Mouse (Mus musculus) neural tube, embryonic 11.5 days (tissue): ENCODE measurements around the gene Arhgef39. TPM values are rescaled to one million over a fixed set of nuclear protein-coding genes. Genes with fewer than 3 reads are reported as not detected.

ENCODE experiments used
- ATAC-seq: fragments of 200-750 bp; cut with Nextera tagmentation; 2 replicates; pipeline ENCODE4 v1.8.0; 2017; ENCODE audit warnings: moderate number of reproducible peaks, mild to moderate bottlenecking, moderate TSS enrichment, moderate library complexity; ENCODE audit not compliant: insufficient read depth, low FRiP score, low TSS enrichment
- DNase-seq: peaks from one replicate; pipeline ENCODE4 v3.0.0-alpha.2; 2015; ENCODE audit warnings: low spot score
- H3K27ac ChIP-seq: fragments of 300-500 bp; sonication (generic); 2 replicates; pipeline ENCODE4 v1.5.1; 2014; ENCODE audit warnings: low read depth, mild to moderate bottlenecking, low read length
- H3K27me3 ChIP-seq: fragments of 300-500 bp; sonication (generic); 2 replicates; pipeline ENCODE4 v1.6.1; 2014; ENCODE audit warnings: mild to moderate bottlenecking, low read length, mixed read lengths; ENCODE audit not compliant: control insufficient read depth, insufficient read depth
- H3K36me3 ChIP-seq: fragments of 300-500 bp; sonication (generic); 2 replicates; pipeline ENCODE4 v1.6.1; 2014; ENCODE audit warnings: mild to moderate bottlenecking, low read length, moderate library complexity, mixed read lengths; ENCODE audit not compliant: control insufficient read depth, insufficient read depth
- H3K4me1 ChIP-seq: fragments of 300-500 bp; sonication (generic); 2 replicates; pipeline ENCODE4 v1.6.1; 2014; ENCODE audit warnings: low read length, mixed read lengths; ENCODE audit not compliant: control insufficient read depth, insufficient read depth
- H3K4me2 ChIP-seq: fragments of 300-500 bp; sonication (generic); 2 replicates; pipeline ENCODE4 v1.6.1; 2014; ENCODE audit warnings: low read depth, mild to moderate bottlenecking, moderate library complexity
- H3K4me3 ChIP-seq: fragments of 300-500 bp; sonication (generic); 2 replicates; pipeline ENCODE4 v1.5.1; 2014; ENCODE audit warnings: low read depth, low read length
- H3K9ac ChIP-seq: fragments of 300-500 bp; sonication (generic); 2 replicates; pipeline ENCODE4 v1.6.1; 2014; ENCODE audit warnings: mild to moderate bottlenecking, low read length
- H3K9me3 ChIP-seq: fragments of 300-500 bp; sonication (generic); 2 replicates; pipeline ENCODE4 v1.6.1; 2016; ENCODE audit warnings: low read length; ENCODE audit not compliant: control insufficient read depth
- WGBS: fragments of 180-500 bp; shearing (Covaris S2); extraction: QIAGEN DNeasy Blood & Tissue Kit; methylation state at CpG from one replicate; pipeline ENCODE4 v1.1.7; 2014; 5-methylcytosine and 5-hydroxymethylcytosine counted together
- polyA plus RNA-seq: library from polyadenylated mRNA; unstranded; fragments of >200 nt; fragmentation: Nextera tagmentation; extraction: Ambion mirVana; gene quantifications from 2 replicates; pipeline ENCODE4 v1.2.1, GENCODE M21; 2014

Arhgef39 gene
- polyA plus RNA-seq, 1 experiment from 2014 or later, result 36.7 TPM

DNA sequence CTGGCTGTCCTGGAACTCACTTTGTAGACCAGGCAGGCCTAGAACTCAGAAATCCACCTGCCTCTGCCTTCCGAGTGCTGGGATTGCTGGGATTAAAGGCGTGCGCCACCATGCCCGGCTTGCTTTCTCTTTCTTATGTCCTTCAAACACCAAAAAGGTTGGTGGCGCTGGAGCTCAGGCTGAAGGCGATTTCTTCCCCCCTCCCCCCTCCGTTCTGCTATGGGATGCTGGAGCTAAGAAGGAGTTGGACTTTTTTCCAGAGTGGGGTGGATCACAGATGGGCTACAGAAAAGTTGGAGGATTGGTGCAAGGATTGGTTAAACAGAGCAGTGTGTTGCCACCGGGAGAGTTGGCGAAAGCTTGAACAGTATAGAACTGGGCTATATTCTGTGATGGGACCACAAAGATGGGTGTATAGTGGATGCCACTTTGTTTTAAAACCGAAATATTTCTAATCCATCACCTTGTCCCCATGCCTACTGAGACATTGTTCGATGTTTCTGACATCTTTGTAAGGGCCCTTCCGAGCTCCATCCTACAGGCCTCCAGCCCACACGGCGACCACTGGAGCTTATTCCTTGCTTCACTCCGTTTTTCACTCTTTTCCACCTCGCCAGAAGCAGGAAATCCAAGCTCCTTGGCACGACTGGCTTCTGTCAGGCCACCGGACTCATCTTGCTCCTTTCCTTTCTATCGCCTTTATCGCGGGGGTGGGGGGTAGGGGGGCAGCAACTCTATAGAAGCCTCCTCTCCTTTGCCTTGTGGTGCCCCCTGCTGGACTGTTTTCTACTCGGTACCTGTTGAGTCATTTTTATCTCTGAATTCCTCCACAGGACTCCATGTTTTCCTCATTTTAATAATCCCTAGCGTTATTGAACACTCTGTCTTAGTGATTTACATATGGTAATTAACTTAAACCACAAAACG is 20.3 kb downstream of the Arhgef39 start:
- H3K4me1 ChIP-seq, result no peaks in the 10 kb centered on the region
- H3K4me2 ChIP-seq, result no peak overlapping the region
- H3K27ac ChIP-seq, result no peak overlapping the region
- ATAC-seq, result no peak
- no peaks in the 10 kb centered on the region for H3K36me3 ChIP-seq
- WGBS, result 48% methylated on average over 24 of the region's 24 CpGs
- H3K9me3 ChIP-seq, result no peaks in the 10 kb centered on the region
- H3K9ac ChIP-seq, result no peak overlapping the region
- peak; percentile 69 for DNase-seq
- no peaks in the 10 kb centered on the region for H3K27me3 ChIP-seq
- H3K4me3 ChIP-seq, result no peak overlapping the region

DNA sequence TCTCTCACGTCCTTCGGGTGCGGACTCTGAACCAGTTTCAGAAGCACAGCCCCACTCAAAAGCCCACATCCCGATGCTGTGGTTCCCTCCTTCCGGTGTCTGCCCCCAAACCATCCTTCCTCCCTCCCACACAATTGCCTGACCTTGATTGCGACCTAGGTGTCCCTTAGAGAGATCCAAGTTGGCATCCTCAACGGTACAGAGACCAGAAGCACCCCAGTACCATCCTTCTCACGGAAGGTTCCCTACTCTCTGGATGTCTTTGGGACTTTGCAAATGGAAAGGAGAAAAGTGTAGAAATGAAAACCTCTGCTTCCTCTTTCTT is 21.0 kb downstream of the Arhgef39 start:
- peak overlapping the region; percentile 3; the same call in 1 of the 2 replicates for H3K4me3 ChIP-seq
- no peak for DNase-seq
- no peaks in the 10 kb centered on the region for H3K9me3 ChIP-seq
- no peak for ATAC-seq
- H3K9ac ChIP-seq, result peak overlapping the region; percentile 2; the same call in 1 of the 2 replicates
- no peak overlapping the region for H3K27ac ChIP-seq
- WGBS, result 49% methylated on average over 8 of the region's 8 CpGs
- no peaks in the 10 kb centered on the region for H3K4me1 ChIP-seq
- no peaks in the 10 kb centered on the region for H3K36me3 ChIP-seq
- no peaks in the 10 kb centered on the region for H3K27me3 ChIP-seq
- H3K4me2 ChIP-seq, result peak overlapping the region; percentile 33

DNA sequence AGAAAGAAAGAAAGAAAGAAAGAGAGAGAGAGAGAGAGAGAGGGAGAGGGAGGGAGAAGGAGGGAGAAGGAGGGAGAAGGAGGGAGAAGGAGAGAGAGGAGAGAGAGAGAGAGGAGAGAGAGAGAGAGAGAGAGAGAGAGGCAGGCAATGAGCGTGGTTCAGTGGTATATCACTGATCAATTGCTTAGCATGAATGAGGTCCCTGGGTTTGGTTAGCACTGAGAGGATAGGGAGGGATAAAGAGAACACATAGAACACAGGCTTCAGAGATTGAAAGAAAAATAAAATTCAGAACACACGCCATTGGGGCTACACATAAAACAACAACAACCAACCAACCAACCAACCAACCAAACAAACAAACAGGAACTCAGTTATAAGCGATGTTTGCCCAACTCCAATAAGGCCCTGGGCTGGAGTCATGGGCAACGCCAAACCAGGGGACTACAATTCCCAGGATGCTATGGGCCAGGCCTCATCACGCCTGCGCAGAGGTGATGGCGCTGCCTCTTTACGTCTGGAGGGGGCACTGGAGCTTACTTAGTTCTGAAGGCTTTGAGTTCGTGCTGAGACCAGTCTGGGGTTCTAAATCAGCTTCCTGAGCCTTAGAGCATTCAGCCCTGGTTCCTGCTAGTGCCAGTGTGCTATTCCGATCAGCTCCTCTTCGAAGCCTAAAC is 21.5 kb downstream of the Arhgef39 start:
- Histone ChIP-seq H3K4me1 (no peaks in the 10 kb centered on the region), H3K27me3 (no peaks in the 10 kb centered on the region), H3K4me3 (peak overlapping the region; percentile 3; the same call in 1 of the 2 replicates), H3K27ac (no peak overlapping the region), H3K9me3 (no peaks in the 10 kb centered on the region), H3K36me3 (no peaks in the 10 kb centered on the region), H3K4me2 (peak overlapping the region; percentile 33), H3K9ac (peak overlapping the region; percentile 2; the same call in 1 of the 2 replicates)
- DNase-seq (peak; percentile 87), ATAC-seq (peak; percentile 61)
- WGBS, result 20% methylated on average over 11 of the region's 11 CpGs

DNA sequence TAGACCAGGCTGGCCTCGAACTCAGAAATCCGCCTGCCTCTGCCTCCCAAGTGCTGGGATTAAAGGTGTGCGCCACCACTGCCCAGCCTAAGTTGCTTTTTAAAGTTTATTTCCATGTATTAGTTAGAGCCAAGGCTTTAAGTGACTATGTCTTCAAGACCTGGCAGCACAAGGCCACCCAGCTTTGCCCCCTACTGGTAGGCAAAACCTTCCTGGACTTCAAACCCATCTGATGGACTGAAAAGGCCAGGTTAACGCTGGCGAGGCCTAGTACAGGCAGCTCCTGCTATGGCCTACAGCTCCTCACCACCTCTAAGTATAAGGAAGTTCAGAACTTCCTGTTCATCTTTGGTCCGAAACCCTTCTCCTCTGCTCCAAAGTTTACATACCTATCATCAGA is 22.9 kb downstream of the Arhgef39 start:
- H3K27me3 ChIP-seq, result no peaks in the 10 kb centered on the region
- DNase-seq, result no peak
- no peaks in the 10 kb centered on the region for H3K9me3 ChIP-seq
- H3K4me2 ChIP-seq, result no peak overlapping the region
- H3K4me3 ChIP-seq, result no peak overlapping the region
- no peak overlapping the region for H3K9ac ChIP-seq
- no peaks in the 10 kb centered on the region for H3K4me1 ChIP-seq
- WGBS, result 87% methylated on average over 6 of the region's 6 CpGs
- no peak for ATAC-seq
- H3K36me3 ChIP-seq, result no peaks in the 10 kb centered on the region
- H3K27ac ChIP-seq, result no peak overlapping the region

DNA sequence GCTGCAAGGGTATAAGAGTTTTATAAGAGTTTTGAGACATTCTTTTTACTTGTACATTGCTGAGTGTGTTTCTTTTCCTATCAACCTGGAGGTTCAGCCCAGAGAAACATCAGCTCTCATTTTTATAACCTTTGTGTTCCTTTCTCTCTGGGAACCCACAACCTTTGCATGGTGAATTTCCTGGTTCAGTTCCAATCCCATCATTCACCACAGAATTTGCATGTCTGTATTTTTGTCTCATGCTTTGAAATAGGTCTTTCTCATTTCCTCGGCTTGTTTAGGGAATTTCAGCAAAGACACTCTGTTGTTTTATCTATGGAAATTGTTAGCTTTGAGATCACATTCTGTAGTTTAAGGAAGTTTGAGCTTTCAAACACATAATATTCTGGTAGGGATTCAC is 25.9 kb downstream of the Arhgef39 start:
- Histone ChIP-seq H3K27ac (no peak overlapping the region), H3K9me3 (no peaks in the 10 kb centered on the region), H3K9ac (no peak overlapping the region), H3K36me3 (no peaks in the 10 kb centered on the region), H3K4me3 (no peak overlapping the region), H3K4me2 (no peak overlapping the region), H3K27me3 (no peaks in the 10 kb centered on the region), H3K4me1 (no peaks in the 10 kb centered on the region)
- ATAC-seq, result no peak
- DNase-seq, result no peak
- 69% methylated on average over 1 of the region's 1 CpGs for WGBS

DNA sequence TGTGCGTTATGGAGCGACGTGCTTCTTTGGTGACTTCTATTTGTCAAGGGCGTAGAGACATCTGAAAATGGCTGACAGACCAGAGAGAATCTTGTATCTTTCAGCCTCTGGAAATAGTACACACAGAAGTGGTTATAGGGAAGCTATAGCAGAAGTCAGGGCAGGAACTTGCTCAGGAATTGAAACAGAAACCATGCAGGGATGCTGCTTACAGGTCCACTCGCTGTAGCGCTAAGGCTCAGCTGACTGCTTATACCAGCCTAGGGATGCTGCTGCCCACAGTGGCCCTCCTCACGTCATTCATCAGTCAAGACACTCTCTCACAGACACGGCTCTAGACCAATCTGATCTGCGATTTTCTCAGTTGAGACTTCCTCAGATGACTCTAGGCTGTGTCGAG is 29.2 kb downstream of the Arhgef39 start:
- H3K36me3 ChIP-seq, result no peaks in the 10 kb centered on the region
- 91% methylated on average over 10 of the region's 10 CpGs for WGBS
- no peak overlapping the region for H3K4me2 ChIP-seq
- no peaks in the 10 kb centered on the region for H3K27me3 ChIP-seq
- no peak overlapping the region for H3K27ac ChIP-seq
- DNase-seq (no peak), ATAC-seq (no peak)
- H3K4me3 ChIP-seq, result no peak overlapping the region
- H3K4me1 ChIP-seq, result no peaks in the 10 kb centered on the region
- H3K9ac ChIP-seq, result no peak overlapping the region
- no peaks in the 10 kb centered on the region for H3K9me3 ChIP-seq

DNA sequence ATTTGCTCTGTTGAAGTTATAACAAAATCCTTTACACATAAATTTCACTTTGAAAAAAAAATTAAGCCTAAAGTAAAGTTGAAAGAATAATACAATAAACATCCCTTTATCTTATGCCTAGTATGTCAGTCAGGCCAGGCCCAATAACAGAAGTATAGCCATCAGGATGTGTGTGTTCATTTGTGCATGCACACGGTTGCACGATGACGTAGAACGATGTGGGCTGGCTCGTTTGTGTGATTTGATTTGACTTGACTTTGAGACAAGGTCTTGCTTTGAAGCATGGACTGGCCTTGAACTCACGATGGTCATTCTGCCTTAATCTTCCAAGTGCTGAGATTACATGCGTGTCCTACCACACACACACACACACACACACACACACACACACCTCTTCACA is 32.6 kb downstream of the Arhgef39 start:
- H3K4me3 ChIP-seq, result no peak overlapping the region
- H3K9ac ChIP-seq, result no peak overlapping the region
- ATAC-seq, result no peak
- H3K27ac ChIP-seq, result no peak overlapping the region
- H3K4me2 ChIP-seq, result no peak overlapping the region
- no peaks in the 10 kb centered on the region for H3K9me3 ChIP-seq
- no peak for DNase-seq
- no peaks in the 10 kb centered on the region for H3K36me3 ChIP-seq
- 87% methylated on average over 7 of the region's 7 CpGs for WGBS
- no peaks in the 10 kb centered on the region for H3K4me1 ChIP-seq
- no peaks in the 10 kb centered on the region for H3K27me3 ChIP-seq

DNA sequence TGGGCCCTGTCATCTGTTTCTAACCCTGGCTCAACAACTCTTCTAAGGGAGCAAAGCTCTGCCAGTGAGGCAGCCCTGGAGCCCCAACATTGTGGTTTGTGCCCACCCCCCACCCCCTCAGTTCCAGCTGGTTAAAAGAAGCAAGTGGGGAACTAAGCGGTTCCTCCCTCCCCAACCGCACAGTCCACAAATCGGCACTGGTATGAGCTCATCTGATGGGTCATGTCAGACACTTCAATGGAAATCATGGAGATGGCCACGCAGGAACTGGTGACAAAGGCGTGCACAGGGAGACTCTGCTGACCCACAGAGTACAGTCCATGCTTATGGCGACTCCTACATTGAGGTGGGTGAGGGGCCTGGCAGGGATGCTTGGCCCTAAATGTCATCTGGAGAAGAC is 33.6 kb downstream of the Arhgef39 start:
- Histone ChIP-seq H3K9me3 (no peaks in the 10 kb centered on the region), H3K4me2 (no peak overlapping the region), H3K4me1 (no peaks in the 10 kb centered on the region), H3K27ac (no peak overlapping the region), H3K9ac (no peak overlapping the region), H3K36me3 (no peaks in the 10 kb centered on the region), H3K27me3 (no peaks in the 10 kb centered on the region), H3K4me3 (no peak overlapping the region)
- ATAC-seq (no peak), DNase-seq (no peak)
- 88% methylated on average over 6 of the region's 6 CpGs for WGBS

DNA sequence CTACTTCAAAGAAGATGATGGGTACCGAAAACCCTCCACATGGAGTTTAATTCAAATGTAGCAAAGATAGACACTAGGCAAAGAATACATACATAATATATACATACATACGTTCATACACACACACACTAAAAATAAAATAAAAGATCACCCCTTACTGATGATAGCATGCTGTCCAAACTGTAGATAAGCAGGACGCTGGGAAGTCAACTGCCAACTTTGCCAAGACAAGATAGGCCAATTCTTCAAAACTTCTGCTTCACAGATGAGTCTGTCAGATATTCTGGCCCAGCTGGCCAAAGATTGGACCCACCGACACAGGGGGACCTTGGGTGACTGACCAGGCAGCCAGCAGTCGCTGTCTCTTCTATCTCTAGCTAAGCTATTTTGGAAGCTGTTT is 36.4 kb downstream of the Arhgef39 start:
- Histone ChIP-seq H3K27me3 (no peaks in the 10 kb centered on the region), H3K4me1 (no peaks in the 10 kb centered on the region), H3K9ac (no peak overlapping the region), H3K4me2 (no peak overlapping the region), H3K36me3 (no peaks in the 10 kb centered on the region), H3K9me3 (no peaks in the 10 kb centered on the region), H3K27ac (no peak overlapping the region), H3K4me3 (no peak overlapping the region)
- ATAC-seq, result no peak
- DNase-seq, result no peak
- WGBS, result 92% methylated on average over 5 of the region's 5 CpGs
